Mouse (Mus musculus): ENCODE measurements around the gene A730009L09Rik.

The A730009L09Rik gene

GRCm38 (mm10) chr16:84559569-84560278, 44.8 kb downstream of the A730009L09Rik start:
- DNase-seq (ENCODE audit: low spot score in 2 of 2): no peak

GRCm38 (mm10) chr16:84560279-84560602, 45.3 kb downstream of the A730009L09Rik start:
- no peak for DNase-seq (ENCODE audit: low spot score in 2 of 2)

Measured in frontal cortex, postnatal 25 days (tissue).